ENCODE assay signal across 19 mouse cellular contexts in genomic region chr13:31860200-31860599, GRCm38 (mm10). TPM values are rescaled to one million over a fixed set of nuclear protein-coding genes. Genes with fewer than 3 reads are reported as not detected.
A peak's percentile ranks its signal among the peaks of the same experiment; 100 is the strongest.
DNase-seq lines count a peak whose midpoint lies in the region; TF ChIP-seq lines count a peak whose summit lies in the region.
"Had no signal": no experiment of that assay in that cellular context is flagged by ENCODE, and none has a peak within 500 bp of the region (broad histone marks: within the 10 kb centered on the region; RNA-seq: fewer than 3 reads in every experiment).

No protein-coding gene starts in this region.

- WGBS in kidney, adult 2 months: 89% methylated on average over 5 of the region's 5 CpGs

- H3K9ac ChIP-seq in MEL (ENCODE audit: control insufficient read depth, low read depth, low read length, poor library complexity, severe bottlenecking): no peak overlapping the region

- TF ChIP-seq EP300 in MEL (IDR thresholded peaks at IDR 0.05; ENCODE audit: low read depth in 1 of 2, low read length in 2 of 2): peak; percentile 70 to 91; a peak in 3 of 4 replicates

- no peaks in the 10 kb centered on the region for H3K27me3 ChIP-seq in MEL (ENCODE audit: control insufficient read depth in 1 of 2, insufficient read depth in 2 of 2, low read length in 2 of 2)
- H3K27me3 ChIP-seq in kidney, adult 2 months (replicated peaks; ENCODE audit: control insufficient read depth, insufficient read depth, low read length): no peaks in the 10 kb centered on the region
- H3K27me3 ChIP-seq: CH12.LX, Patski had no signal

- H3K4me3 ChIP-seq in MEL (ENCODE audit: control insufficient read depth in 1 of 2, insufficient read depth in 1 of 2, low read depth in 2 of 2, low read length in 2 of 2): 0 out of 4 replicates have a peak overlapping the region, but pooled peaks of 1 of the 2 experiments have one; percentile 13
- H3K4me3 ChIP-seq in kidney, adult 2 months (ENCODE audit: insufficient read depth, low read depth, low read length): no peak overlapping the region

- H3K79me2 ChIP-seq in MEL (ENCODE audit: control insufficient read depth, insufficient read depth, low read length, poor library complexity): no peaks in the 10 kb centered on the region

- peaks cover 0 to 10% of the 10 kb centered on the region in 2 experiments; a peak in 2 of 4 replicates for H3K36me3 ChIP-seq in MEL (ENCODE audit: control insufficient read depth in 1 of 2, insufficient read depth in 2 of 2, low read length in 2 of 2)
- H3K36me3 ChIP-seq in kidney, adult 2 months (ENCODE audit: control insufficient read depth, insufficient read depth, low read length): no peaks in the 10 kb centered on the region
- H3K36me3 ChIP-seq: G1E had no signal

- H3K27ac ChIP-seq in MEL (ENCODE audit: control insufficient read depth, low read depth, low read length): no peak overlapping the region
- no peak overlapping the region for H3K27ac ChIP-seq in kidney, adult 2 months (ENCODE audit: insufficient read depth, low read depth, low read length)

- H3K4me1 ChIP-seq in MEL (ENCODE audit: control insufficient read depth in 1 of 2, insufficient read depth in 2 of 2, low read length in 2 of 2): peaks cover 10 to 11% of the 10 kb centered on the region in 2 experiments
- no peaks in the 10 kb centered on the region for H3K4me1 ChIP-seq in kidney, adult 2 months (ENCODE audit: control insufficient read depth, insufficient read depth, low read length)

- TF ChIP-seq RAD21 in MEL (IDR thresholded peaks at IDR 0.05; ENCODE audit: low read depth, low read length): no peak

- no peak for TF ChIP-seq POLR2A in MEL (IDR thresholded peaks at IDR 0.05; ENCODE audit: control insufficient read depth in 1 of 2, insufficient read depth in 1 of 2, low read depth in 1 of 2, low read length in 2 of 2, poor library complexity in 1 of 2)
- TF ChIP-seq POLR2A in kidney, adult 2 months (IDR thresholded peaks at IDR 0.05; ENCODE audit: low read depth, low read length): no peak

- TF ChIP-seq CTCF in MEL (IDR thresholded peaks at IDR 0.05 in 2 of 3, conservative IDR thresholded peaks at IDR 0.05 in 1 of 3; ENCODE audit: control insufficient read depth in 1 of 3, insufficient read depth in 1 of 3, low read depth in 2 of 3, low read length in 3 of 3, poor library complexity in 1 of 3, severe bottlenecking in 1 of 3): no peak
- TF ChIP-seq CTCF in kidney, adult 2 months (conservative IDR thresholded peaks at IDR 0.05; ENCODE audit: insufficient read depth, insufficient read length, low read depth, low read length): no peak

- H3K9me3 ChIP-seq in MEL (replicated peaks; ENCODE audit: insufficient read depth, low read length): no peaks in the 10 kb centered on the region
- H3K9me3 ChIP-seq: G1E had no signal

- DNase-seq in MEL (ENCODE audit: low read depth, low spot score): peak; percentile 40
- DNase-seq in kidney, adult 2 months: no peak
- DNase-seq: adrenal gland, adult 2 months; adrenal gland, adult 8-10 months; adrenal gland, postnatal 10 days; adrenal gland, postnatal 14 days; adrenal gland, postnatal 25 days; adrenal gland, postnatal 36 days; B cell, adult 2 months; cerebellum, adult 11 months; cerebellum, adult 11-12 months; cerebellum, adult 18-20 months; cerebellum, adult 2 months; cerebellum, adult 8-10 months had no signal

TF ChIP-seq in MEL, 35 proteins besides CTCF, POLR2A, EP300 and RAD21:
- TF ChIP-seq JUND (IDR thresholded peaks at IDR 0.05; ENCODE audit: low read depth, low read length) (no peak), BHLHE40 (IDR thresholded peaks at IDR 0.05; ENCODE audit: borderline replicate concordance, low read depth, low read length) (peak; percentile 99), ETS1 (IDR thresholded peaks at IDR 0.05; ENCODE audit: low read depth, low read length) (peak; percentile 80), MXI1 (IDR thresholded peaks at IDR 0.05; ENCODE audit: low read depth, low read length) (no peak), GATA1 (IDR thresholded peaks at IDR 0.05; ENCODE audit: low read depth, low read length) (peak; percentile 94), MAFK (IDR thresholded peaks at IDR 0.05; ENCODE audit: borderline replicate concordance, low read depth, low read length) (0 out of 2 replicates have a peak, but pooled peaks have one; percentile 55), RCOR1 (IDR thresholded peaks at IDR 0.05; ENCODE audit: low read depth, low read length) (peak; percentile 67; the same call in 1 of the 2 replicates), MYB (IDR thresholded peaks at IDR 0.05; ENCODE audit: low read depth, low read length) (peak; percentile 37; the same call in 1 of the 2 replicates), GABPA (IDR thresholded peaks at IDR 0.05; ENCODE audit: low read depth, low read length) (no peak), NELFE (IDR thresholded peaks at IDR 0.05; ENCODE audit: low read depth, low read length) (no peak), MEF2A (IDR thresholded peaks at IDR 0.05; ENCODE audit: extremely low read depth, insufficient replicate concordance, low read depth, low read length, poor library complexity, severe bottlenecking) (peak; percentile 69; the same call in 1 of the 2 replicates)

RNA-seq across cellular contexts. Expression of gene Foxc1, which starts 53.8 kb away (rescaled TPM):
- not detected in 2 replicates for total RNA-seq in MEL (2012; rRNA removed)
- polyA plus RNA-seq in MEL (2012; ENCODE audit: insufficient read depth in 1 of 2, insufficient read length in 2 of 2, low read depth in 1 of 2, low replicate concordance in 2 of 2, missing spikeins in 1 of 2): under 1 TPM in 1 of 2 experiments, not detected in 1; 0.01 TPM
- 3.7 and 5.2 TPM in 2 replicates for polyA plus RNA-seq in kidney, adult 2 months (2012; rRNA removed)
- total RNA-seq: CH12.LX had no signal
- polyA plus RNA-seq: activated CD4-positive, CD25-positive, alpha-beta regulatory T cell, adult 4 months; CD4-positive, CD25-positive, alpha-beta regulatory T cell, adult 4 months; G1E had no signal
